Mouse (Mus musculus): ENCODE data around the gene Pias4. TPM values are rescaled to one million over a fixed set of nuclear protein-coding genes. Genes with fewer than 3 reads are reported as not detected.
A peak's percentile ranks its signal among the peaks of the same experiment; 100 is the strongest.
"Not testable (repeated sequence)": the region's sequence is repeated elsewhere in the genome, so short reads cannot be mapped to it uniquely, and the experiment has no call there.

The Pias4 gene
- polyA plus RNA-seq, 1 experiment from 2014 or later: 60.9 TPM

DNA sequence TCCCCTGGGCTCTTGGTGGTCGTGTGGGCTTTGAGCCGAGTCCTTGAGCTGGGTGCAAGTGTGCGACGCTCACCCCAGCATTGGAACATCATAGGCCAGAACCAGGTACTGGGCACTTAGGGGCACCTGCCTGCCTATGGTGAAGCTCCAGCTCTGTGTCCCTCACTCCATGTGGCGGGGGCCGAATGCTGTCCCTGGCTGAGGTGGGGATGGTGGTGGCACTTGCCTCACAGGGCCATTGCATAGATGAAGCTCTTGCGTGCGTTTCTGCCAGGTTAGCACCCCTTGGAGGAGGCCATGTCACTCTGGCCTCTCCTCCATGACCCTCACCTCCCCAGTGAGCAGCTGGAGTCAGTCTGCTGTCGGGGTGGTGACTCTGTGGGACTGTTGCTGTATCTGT lies 19.4 kb upstream of the Pias4 start:
- ATAC-seq: no peak
- Histone ChIP-seq H3K4me2 (replicated peaks) (no peak overlapping the region), H3K4me1 (replicated peaks) (peaks cover 19% of the 10 kb centered on the region), H3K9me3 (no peaks in the 10 kb centered on the region), H3K9ac (replicated peaks) (no peak overlapping the region), H3K27me3 (no peaks in the 10 kb centered on the region), H3K4me3 (replicated peaks) (no peak overlapping the region), H3K36me3 (peaks cover 62% of the 10 kb centered on the region), H3K27ac (no peak overlapping the region)
- 95% methylated on average over 9 of the region's 9 CpGs for WGBS

DNA sequence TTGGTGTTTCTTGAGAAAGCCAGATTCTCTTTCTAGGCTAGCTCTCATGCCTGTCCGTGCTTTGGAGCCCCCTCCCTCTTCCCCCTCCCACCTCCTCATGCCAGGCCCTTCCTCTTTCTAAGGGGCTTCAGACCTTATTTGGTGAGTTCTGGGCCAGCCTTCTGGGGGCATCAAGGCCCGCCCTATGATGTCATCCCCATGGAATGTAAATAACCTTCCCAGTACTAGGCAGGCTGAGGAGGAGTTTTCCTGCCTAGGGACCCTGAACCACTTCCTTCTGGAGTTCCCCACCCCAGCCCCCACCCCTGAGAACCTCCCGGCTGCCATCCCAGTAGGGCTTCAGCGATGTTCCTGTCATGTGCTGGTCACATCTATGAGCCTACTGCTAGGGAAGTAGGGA lies 17.0 kb upstream of the Pias4 start:
- H3K9ac ChIP-seq (replicated peaks): no peak overlapping the region
- no peaks in the 10 kb centered on the region for H3K27me3 ChIP-seq
- 78% methylated on average over 4 of the region's 4 CpGs for WGBS
- no peak overlapping the region for H3K4me2 ChIP-seq (replicated peaks)
- H3K9me3 ChIP-seq: no peaks in the 10 kb centered on the region
- H3K36me3 ChIP-seq: peaks cover 69% of the 10 kb centered on the region
- no peak overlapping the region for H3K27ac ChIP-seq
- H3K4me1 ChIP-seq (replicated peaks): peaks cover 19% of the 10 kb centered on the region
- ATAC-seq: no peak
- H3K4me3 ChIP-seq (replicated peaks): no peak overlapping the region; the same call in 1 of the 2 replicates

DNA sequence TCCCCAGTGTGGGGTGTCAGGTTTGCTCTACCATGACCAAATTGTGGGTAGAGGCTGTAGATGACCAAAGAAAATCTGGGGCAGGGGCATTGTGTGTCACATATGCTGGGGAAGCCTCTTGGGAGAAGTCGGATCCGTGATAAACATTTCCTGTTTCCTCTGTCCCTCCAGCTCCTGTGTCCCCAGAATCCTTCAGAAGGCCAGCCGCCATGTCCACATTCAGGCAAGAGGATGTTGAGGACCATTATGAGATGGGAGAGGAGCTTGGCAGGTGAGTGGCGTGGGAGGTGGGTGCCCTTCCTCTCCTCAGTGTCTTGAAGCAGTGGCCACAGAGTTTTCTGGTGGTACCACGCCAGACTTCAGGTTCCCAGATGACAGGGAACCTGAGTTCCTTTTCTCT lies 16.1 kb upstream of the Pias4 start, which contains the start of gene 4930442H23Rik:
Gene 4930442H23Rik (minus strand): TSS at position 45 of the 400 bp plus-strand sequence.
- peak within 1 kb of the TSS; percentile 85 for H3K27ac ChIP-seq
- H3K4me1 ChIP-seq (replicated peaks): peaks cover 25% of the 10 kb centered on the region
- peak within 1 kb of the TSS; percentile 72 for H3K9ac ChIP-seq (replicated peaks)
- no peaks in the 10 kb centered on the region for H3K9me3 ChIP-seq
- peak within 1 kb of the TSS; percentile 64 for H3K4me2 ChIP-seq (replicated peaks)
- 89% methylated on average over 5 of the region's 5 CpGs for WGBS
- no peak for ATAC-seq
- H3K4me3 ChIP-seq (replicated peaks): peak within 1 kb of the TSS; percentile 53
- peaks cover 76% of the 10 kb centered on the region for H3K36me3 ChIP-seq
- no peaks in the 10 kb centered on the region for H3K27me3 ChIP-seq

DNA sequence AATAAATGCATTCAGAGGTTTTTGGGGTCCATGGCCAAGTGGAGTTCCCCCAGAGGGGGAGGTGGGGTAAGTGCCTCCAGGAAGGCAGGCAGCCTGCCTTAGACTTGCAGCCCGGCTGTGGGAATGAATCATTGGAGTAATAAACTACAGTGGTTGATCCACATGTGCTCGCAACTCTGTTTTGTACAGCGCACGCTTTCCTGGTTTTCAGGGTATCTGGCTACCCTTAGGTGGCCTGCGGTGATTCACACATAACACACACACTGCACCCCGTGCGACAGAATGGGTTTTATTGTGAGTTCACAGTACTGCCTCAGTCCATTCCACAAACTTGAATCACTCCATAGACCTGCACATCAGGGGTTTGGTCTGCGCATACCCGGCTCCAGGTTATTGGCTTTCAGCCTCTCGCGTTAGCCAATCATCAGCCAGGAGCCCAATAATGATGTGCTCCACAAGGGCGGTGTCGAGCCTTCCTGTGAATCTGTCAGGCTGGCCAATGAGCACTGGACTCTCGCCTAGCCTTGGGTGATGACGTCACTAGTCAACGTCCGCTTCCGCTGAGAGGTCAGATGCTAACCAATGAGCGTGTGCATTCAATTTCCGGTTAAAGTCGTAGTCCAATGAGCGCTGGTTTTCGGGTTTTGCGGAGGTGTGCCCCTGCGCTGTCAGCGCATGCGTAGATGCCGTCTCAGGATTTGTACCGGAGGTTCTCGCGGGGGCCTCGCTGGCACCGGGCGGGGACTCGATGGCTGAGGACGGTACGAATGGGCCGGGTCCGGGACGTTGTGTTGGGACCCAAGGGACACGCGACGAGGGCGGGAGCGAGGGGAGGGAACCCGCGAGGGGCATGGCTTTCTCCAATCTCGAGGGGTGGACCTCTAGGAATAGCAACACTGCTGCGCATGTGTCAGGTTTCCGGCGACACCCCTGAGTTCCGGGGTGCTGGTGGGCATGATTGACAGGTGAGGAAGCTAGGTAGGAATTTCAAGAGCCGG lies 14.9 kb upstream of the Pias4 start, which contains the start of gene Dapk3:
Gene Dapk3 (plus strand): TSS at position 670 of the 998 bp plus-strand sequence.
- Histone ChIP-seq H3K4me2 (replicated peaks) (peak within 1 kb of the TSS; percentile 64), H3K36me3 (peaks cover 82% of the 10 kb centered on the region), H3K9me3 (no peaks in the 10 kb centered on the region), H3K4me1 (replicated peaks) (peaks cover 36% of the 10 kb centered on the region), H3K9ac (replicated peaks) (peak within 1 kb of the TSS; percentile 72), H3K27ac (peak within 1 kb of the TSS; percentile 85), H3K27me3 (no peaks in the 10 kb centered on the region), H3K4me3 (replicated peaks) (peak within 1 kb of the TSS; percentile 53)
- WGBS: 4% methylated on average over 53 of the region's 53 CpGs
- peak; percentile 96 for ATAC-seq

DNA sequence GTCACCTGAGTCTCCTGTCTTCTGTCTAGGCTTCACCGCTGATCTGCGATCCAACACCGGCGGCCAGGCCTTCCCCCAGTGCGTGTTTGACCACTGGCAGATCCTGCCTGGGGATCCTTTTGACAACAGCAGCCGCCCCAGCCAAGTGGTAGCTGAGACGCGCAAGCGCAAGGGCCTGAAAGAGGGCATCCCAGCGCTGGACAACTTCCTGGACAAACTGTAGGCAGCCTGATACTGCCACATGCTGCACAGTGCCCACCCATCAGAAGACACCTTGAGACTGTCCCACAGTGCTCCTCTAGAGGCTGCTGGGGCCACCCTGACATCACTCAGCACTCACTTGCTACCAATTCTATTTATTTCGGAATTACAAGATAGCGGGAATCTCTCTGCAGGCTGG lies 14.1 kb upstream of the Pias4 start:
- Histone ChIP-seq H3K36me3 (peaks cover 77% of the 10 kb centered on the region), H3K27ac (peak overlapping the region; percentile 58), H3K4me1 (replicated peaks) (peaks cover 43% of the 10 kb centered on the region)
- H3K4me3 ChIP-seq (replicated peaks); H3K4me2 ChIP-seq (replicated peaks); H3K27me3 ChIP-seq; H3K9ac ChIP-seq (replicated peaks); H3K9me3 ChIP-seq; ATAC-seq: not testable (repeated sequence)
- 82% methylated on average over 12 of the region's 12 CpGs for WGBS

DNA sequence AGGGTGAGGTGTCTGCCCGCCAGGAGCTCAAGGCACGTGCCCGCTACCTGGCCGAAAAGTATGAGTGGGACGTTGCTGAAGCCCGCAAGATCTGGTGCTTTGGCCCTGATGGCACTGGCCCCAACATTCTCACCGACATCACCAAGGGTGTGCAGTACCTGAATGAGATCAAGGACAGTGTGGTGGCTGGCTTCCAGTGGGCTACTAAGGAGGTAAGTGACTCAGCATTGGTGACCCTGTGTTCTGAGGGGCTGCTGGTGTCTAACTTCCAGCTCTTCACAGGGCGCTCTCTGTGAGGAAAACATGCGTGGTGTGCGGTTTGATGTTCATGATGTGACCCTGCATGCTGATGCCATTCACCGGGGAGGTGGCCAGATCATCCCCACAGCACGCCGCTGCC lies 13.2 kb upstream of the Pias4 start:
- Histone ChIP-seq H3K9me3 (no peaks in the 10 kb centered on the region), H3K36me3 (peaks cover 71% of the 10 kb centered on the region), H3K27ac (no peak overlapping the region), H3K4me3 (replicated peaks) (no peak overlapping the region), H3K27me3 (no peaks in the 10 kb centered on the region), H3K4me1 (replicated peaks) (peaks cover 45% of the 10 kb centered on the region), H3K4me2 (replicated peaks) (no peak overlapping the region), H3K9ac (replicated peaks) (no peak overlapping the region)
- no peak for ATAC-seq
- WGBS: 94% methylated on average over 13 of the region's 13 CpGs

DNA sequence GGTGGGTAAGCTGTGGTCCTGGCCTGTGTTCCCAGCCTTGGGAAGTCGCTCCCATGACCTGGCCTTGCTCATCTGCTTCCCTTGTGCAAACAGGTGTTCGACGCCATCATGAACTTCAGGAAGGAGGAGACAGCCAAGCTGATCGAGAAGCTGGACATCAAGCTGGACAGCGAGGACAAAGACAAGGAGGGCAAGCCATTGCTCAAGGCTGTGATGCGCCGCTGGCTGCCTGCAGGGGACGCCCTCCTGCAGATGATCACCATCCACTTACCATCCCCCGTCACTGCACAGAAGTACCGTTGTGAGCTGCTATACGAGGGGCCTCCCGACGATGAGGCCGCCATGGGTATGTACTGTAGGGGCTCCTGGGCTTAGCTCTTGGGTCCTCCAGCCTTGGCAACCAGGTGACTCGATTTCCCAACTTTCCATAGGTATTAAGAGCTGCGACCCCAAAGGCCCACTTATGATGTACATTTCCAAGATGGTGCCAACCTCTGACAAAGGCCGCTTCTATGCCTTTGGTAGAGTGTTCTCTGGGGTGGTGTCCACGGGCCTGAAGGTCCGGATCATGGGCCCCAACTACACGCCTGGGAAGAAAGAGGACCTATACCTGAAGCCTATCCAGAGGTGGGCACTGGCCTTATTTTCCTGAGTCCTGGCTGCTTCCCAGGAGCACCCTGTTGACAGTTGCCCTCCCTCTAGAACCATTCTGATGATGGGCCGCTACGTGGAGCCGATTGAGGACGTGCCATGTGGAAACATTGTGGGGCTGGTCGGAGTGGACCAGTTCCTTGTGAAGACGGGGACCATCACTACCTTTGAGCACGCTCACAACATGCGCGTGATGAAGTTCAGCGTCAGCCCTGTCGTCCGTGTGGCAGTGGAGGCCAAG lies 12.0 kb upstream of the Pias4 start:
- Histone ChIP-seq H3K4me1 (replicated peaks) (peaks cover 58% of the 10 kb centered on the region), H3K9me3 (no peaks in the 10 kb centered on the region), H3K27me3 (no peaks in the 10 kb centered on the region), H3K4me2 (replicated peaks) (no peak overlapping the region), H3K4me3 (replicated peaks) (no peak overlapping the region), H3K27ac (0 out of 2 replicates have a peak overlapping the region, but pooled peaks have one; percentile 20), H3K9ac (replicated peaks) (no peak overlapping the region), H3K36me3 (peaks cover 60% of the 10 kb centered on the region)
- no peak for ATAC-seq
- WGBS: 91% methylated on average over 32 of the region's 32 CpGs

DNA sequence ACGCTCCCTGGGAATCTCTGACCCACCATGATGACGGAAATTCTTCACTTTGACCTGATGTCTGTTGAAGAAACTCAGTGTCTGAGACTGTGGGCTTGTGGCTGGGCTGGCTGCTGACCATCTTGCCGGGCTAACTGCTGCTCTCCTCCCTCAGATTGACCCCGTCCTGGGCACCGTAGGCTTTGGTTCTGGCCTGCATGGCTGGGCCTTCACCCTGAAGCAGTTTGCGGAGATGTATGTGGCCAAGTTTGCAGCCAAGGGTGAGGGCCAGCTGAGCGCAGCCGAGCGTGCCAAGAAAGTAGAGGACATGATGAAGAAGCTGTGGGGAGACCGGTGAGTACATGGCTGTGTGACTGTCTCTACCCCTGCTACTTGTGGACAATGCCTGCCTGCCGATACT lies 11.2 kb upstream of the Pias4 start:
- Histone ChIP-seq H3K4me2 (replicated peaks) (no peak overlapping the region), H3K9ac (replicated peaks) (no peak overlapping the region), H3K36me3 (peaks cover 52% of the 10 kb centered on the region), H3K27me3 (no peaks in the 10 kb centered on the region), H3K4me1 (replicated peaks) (peaks cover 63% of the 10 kb centered on the region), H3K4me3 (replicated peaks) (0 out of 2 replicates have a peak overlapping the region, but pooled peaks have one; percentile 100), H3K9me3 (no peaks in the 10 kb centered on the region), H3K27ac (no peak overlapping the region)
- ATAC-seq: no peak
- WGBS: 94% methylated on average over 11 of the region's 11 CpGs

DNA sequence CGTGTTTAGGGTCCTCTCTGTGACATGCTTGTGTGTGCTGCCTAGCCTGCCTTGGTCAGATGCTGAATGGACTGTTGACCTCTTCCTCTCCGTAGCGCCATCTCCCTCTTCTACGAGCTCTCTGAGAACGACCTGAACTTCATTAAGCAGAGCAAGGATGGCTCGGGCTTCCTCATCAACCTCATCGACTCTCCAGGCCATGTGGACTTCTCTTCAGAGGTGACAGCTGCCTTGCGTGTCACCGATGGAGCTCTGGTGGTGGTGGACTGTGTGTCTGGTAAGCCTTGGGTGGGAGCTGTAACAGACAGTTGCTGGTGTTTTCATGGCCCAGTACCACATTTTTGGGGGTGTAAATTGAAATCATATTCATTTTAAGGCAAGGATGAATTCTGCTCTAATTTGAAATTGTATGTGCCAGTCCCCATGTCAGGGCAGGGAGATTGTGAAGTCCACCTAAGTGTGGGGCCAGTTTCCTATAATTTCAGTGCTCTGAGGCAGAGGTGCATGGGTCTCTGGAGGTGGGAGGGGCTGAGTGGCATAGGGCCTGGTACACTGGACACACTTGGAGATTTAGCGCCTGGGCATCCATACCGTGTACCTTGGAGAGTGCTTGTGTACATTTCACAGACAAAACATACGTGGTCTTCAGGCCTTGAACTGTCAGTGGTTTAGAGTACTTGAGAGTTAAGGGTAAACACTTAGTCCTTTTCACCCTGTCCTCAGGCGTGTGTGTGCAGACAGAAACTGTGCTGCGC lies 10.4 kb upstream of the Pias4 start:
- Histone ChIP-seq H3K27ac (no peak overlapping the region), H3K9ac (replicated peaks) (peak overlapping the region; percentile 99), H3K4me1 (replicated peaks) (peaks cover 65% of the 10 kb centered on the region), H3K36me3 (peaks cover 51% of the 10 kb centered on the region), H3K4me3 (replicated peaks) (peak overlapping the region; percentile 100), H3K9me3 (no peaks in the 10 kb centered on the region), H3K27me3 (no peaks in the 10 kb centered on the region), H3K4me2 (replicated peaks) (peak overlapping the region; percentile 95)
- 68% methylated on average over 14 of the region's 14 CpGs for WGBS
- no peak for ATAC-seq

DNA sequence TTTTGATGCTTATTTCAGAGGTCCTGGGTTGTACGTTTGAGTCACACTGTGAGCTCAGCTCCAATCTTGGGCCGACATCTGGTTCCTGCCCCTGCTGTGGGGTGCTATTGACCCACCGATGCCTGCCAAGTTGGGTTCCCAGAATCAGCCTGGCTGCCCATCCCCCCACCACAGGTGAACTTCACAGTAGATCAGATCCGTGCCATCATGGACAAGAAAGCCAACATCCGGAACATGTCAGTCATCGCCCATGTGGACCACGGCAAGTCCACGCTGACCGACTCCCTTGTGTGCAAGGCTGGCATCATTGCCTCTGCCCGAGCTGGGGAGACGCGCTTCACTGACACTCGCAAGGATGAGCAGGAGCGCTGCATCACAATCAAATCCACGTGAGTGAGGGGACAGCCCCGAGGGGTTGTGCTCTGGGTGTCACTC lies 9.8 kb upstream of the Pias4 start:
- Histone ChIP-seq H3K9ac (replicated peaks) (peak overlapping the region; percentile 99), H3K4me3 (replicated peaks) (peak overlapping the region; percentile 100), H3K9me3 (no peaks in the 10 kb centered on the region), H3K27me3 (no peaks in the 10 kb centered on the region), H3K27ac (peak overlapping the region; percentile 96), H3K4me2 (replicated peaks) (peak overlapping the region; percentile 95), H3K4me1 (replicated peaks) (peaks cover 69% of the 10 kb centered on the region), H3K36me3 (peaks cover 51% of the 10 kb centered on the region)
- 13% methylated on average over 16 of the region's 16 CpGs for WGBS
- no peak for ATAC-seq

Data from midbrain, embryonic 13.5 days (tissue).